Mouse (Mus musculus): ENCODE measurements at regions not wholly inside any gene's neighbourhood (a gene's known extent, or its start where the extent isn't known, plus 50 kb on each side); places are given as distances from the start of the nearest gene placed in this dataset.

DNA sequence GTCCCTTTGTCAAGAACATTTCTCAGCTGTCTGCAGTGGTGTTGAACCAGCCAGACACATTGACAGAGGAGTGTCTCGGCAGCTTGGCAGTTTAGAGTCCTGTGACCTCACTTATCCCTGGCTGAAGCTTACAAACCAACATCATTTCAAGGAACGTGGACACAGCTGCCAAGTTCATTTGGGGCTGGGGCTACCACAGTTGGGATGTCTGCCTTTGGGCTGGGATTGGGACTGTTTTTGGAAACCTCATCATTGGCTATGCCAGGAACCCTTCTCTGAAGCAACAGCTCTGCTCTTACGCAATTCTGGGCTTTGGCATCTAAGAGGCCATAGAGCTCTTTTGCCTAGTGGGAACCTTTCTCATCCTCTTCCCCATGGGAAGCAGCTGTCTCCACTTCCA is 200.4 kb downstream of the Gm15262 start:
- peak in 1 of 2 experiments; percentile 22 for DNase-seq (ENCODE audit: low spot score in 2 of 2)

DNA sequence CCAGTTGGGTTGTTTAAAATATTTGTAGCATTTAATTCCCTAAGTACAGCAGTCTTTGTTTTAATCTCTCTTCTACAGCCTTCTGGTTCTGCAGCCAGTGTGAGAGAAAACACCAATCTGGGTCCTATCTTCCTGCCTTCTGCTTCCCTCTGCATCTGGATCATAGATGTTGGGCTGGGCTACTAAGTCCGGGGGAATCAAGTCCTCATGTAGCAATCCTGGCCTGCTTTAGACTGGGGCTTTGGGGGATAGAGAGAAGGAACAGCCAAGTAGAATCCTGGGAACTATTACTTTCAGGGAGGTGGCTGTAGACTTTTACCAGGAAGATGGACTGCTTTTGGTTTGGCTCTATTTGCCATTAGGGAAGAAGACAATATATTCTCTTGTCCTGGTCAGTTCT is 205.5 kb upstream of the Rai2 start:
- DNase-seq (ENCODE audit: low spot score in 2 of 2), result no peak

DNA sequence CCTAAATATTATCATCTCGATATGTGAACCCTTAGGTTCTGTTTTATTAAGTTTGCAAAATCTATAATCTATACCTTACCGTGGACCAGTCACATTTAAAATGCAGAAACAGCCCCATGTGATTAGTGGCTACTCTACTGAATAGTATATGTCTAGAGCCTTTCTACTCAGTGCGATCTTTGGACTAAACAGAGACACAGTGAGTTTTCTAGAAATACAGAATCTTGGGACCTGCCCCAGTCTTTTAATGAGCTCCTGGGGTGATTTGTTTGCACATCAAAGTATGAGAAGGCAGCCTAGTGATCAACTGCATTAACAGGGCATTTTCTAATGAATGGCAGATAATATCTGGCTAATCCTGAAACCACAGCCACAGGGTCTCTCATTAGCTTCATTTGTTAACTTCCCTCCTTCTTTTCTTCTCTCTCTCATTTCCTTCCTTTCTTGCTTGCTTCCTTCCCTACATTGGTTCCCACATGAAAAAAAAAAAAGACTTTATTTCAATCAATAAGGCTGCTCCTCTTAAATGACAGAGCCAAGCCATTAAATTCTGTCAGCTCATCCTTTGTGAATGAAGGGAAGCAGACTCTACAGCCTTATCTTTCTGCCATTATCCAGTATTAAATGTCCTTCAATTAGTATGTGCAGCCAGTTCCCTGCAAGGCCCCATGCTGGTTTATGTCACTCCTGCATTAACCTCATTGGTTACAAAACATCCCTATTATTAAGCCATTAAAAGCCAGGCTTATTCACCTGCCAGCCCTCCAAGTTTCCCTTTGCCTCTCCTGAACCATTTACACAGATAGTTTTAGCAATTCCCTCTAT is 193.2 kb upstream of the Rai2 start:
- no peak for DNase-seq (ENCODE audit: low spot score in 2 of 2)

DNA sequence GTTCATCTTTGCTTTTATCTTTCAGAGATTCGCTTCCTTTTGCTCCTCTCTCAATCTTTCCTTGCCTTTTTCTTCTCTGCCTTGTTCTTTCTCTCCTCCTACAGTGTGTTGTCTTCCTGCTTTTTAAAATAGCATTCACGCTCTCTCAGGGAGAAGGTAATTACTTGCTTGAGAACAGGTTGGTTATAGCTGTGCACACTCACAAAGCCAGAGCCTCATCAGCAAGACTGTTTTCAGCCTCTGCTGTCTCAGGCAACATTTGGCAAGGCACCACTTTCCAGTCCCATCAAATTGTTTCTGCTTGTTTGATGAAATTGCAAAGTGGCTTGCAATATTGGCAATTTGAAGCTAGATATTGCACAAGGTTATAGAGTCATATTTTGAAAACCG is 192.6 kb upstream of the Rai2 start:
- no peak for DNase-seq (ENCODE audit: low spot score in 2 of 2)

DNA sequence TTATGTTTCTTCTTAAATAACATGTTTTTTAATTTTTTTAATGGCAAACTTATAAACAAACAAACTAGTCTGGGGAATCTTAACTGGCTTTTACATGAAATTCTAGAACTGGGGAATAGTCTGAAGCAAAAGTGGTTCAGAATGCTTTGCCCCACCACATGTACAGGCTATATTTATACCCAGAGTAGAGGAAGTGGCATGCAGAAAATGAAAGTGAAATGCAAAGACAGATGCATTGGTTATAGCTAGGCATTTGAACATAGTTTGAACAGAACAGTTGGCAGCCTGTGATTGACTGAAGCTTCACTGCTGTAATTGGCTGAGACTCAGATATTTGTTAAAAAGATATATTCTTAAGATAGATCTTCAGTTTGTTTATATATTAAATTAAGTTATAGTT is 179.6 kb upstream of the Rai2 start:
- no peak for DNase-seq (ENCODE audit: low spot score in 2 of 2)

DNA sequence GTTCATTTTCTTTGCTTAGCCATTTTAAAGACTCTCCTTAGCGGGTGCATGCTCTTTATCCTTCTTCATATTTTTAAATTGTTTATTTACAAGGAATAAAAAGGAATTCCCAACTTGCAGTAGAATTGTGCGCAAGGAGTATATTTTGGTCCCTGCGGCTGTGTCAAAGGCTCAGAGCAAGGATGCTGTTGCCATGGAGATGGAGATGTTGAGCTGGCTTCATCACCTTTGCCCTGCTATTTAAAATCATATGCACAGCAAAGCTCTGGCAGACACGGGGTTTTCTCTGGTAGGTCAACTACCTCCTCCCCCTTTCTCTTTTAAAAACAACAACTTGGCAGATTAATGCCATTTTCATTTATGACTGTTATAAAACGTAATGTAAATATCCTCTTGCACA is 160.0 kb upstream of the Rai2 start:
- no peak for DNase-seq (ENCODE audit: low spot score in 2 of 2)

DNA sequence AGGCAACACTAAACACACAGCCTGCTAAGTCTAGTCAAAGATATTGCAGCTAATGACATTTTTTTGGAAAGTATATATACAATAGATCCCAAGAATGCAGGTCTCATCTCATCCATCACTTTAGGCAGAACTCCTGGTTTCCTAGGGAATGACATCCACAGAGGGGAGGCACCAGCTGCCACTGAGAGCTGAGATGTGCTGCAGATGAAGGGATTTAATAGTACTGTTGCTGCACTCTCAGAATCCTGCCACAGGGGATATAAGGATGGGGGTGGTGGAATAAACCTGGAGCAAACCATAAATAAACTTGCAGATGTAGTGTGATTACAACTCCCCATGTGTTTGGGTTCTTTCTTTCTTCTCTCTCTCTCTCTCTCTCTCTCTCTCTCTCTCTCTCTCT is 158.4 kb upstream of the Rai2 start:
- DNase-seq (ENCODE audit: low spot score in 2 of 2), result no peak

DNA sequence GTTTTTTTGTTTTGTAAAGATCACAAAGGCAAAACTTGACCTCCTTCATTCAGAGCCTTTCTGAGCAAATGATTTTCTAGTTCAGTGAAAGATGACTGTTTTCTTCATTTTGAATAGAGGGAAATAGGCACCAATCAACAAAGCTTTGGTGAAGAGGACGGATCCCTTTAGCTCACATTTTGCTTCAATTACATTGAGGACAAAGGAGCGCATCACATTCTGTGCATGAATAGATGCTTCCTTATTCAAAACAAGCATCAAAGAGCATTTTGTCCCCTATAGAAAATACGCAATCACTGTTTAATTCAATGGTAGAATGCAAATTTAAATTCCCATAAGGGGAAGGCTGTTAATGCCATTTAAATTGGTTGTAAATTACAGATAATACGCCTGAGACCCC is 150.4 kb upstream of the Rai2 start:
- DNase-seq (ENCODE audit: low spot score in 2 of 2), result no peak

DNA sequence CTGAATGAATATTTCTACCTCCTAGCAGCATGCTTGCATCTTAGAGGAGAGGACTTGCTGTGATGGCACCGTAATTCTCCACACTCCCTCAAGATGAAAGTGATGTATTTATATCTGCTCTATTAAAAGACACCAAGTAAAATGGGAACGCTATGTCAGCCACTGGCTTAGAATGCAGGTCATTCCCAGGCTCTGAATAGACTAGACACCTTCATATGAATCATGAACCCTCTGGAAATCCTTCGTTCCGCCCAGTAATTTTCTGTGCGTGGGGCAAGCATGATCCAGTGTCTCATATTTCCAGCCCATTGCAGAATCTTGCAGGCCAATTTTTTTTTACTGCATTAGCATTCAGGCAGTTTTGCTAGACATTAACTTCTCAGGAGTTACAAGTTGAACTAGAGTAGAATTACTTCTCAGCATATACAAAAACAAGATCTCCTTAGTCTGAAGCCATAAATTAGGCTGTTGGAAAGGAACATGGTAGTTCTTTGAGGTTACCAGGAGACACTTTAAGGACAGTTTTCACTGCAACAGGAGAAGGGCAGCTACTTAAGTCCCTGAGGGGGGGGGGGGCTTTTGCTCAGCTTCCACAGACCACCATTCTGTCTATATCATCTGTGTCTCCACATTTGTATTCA is 134.7 kb upstream of the Rai2 start:
- no peak for DNase-seq (ENCODE audit: low spot score in 2 of 2)

DNA sequence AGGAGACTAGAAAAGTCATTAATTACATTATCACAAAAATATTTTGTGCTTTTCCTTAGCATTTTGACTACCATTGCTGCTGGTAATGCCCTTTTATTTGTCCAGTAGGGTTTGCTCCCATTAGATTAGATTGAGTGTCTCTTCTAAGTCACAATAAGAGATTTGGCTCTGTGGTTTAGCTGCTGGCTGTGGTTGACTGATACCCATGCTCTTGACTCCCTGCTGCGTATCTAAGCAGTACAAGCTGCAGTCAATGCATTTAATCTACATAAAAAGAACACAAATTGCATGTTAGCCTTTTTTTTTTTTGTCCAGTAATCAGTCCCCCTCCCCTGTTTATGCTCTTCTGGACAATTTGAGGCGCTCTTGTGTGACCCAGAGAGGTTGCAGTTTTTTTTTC is 133.0 kb upstream of the Rai2 start:
- DNase-seq (ENCODE audit: low spot score in 2 of 2), result no peak

DNA sequence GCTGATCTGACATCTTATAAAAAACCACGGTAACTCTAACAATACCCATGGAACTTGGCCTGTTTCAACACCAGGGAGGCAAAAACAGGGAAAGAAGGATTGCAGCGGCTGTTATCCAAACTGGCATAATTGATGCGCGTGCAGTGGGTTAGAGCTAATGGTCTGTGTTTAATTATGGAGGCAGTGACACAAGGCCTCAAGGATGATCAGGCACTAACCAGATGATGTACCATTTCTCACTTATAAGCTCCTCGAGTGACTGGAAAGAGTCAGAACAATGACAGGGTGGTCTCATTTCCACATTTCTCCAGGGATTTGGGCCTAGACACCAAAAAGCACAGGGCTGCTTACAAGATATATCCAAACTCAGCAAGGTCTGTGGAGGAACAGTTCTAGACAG is 83.0 kb upstream of the Rai2 start:
- no peak for DNase-seq (ENCODE audit: low spot score in 2 of 2)

DNA sequence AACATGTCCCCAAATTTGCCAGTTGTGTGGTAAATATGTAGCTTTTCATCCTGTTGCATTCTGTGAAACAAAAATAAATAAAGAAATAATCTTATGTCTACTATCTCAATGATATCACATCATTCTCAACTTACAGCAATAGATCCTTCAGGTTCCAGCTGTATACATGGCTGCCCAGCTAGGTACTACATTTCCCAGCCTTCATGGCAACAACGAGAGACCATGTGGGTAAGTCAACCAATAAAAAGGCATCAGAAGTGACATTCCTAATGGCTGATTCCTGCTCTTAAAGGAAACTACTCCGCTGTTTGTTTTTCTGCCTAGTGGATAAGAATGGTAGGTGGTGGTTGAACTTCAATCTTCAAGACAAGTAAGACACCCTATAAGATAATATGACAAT is 82.5 kb upstream of the Rai2 start:
- no peak for DNase-seq (ENCODE audit: low spot score in 2 of 2)

DNA sequence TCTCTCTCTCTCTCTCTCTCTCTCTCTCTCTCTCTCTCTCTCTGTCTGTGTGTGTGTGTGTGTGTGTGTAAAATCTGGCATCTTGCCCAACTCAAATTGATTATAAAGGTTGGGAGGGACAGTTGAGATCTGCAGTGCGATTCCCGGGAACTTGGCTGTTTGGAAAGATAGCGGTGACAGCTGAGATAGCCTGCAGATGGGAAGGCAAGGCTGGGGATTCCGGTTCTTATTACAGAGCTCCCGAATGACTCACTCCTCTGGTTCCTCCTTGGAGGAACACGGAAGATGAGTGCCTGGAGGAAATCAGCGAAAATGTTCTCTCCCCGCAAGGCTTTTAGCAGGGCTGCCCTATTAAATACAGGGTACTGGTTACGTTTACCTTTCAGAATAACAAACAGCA is 81.2 kb upstream of the Rai2 start:
- no peak for DNase-seq (ENCODE audit: low spot score in 2 of 2)

DNA sequence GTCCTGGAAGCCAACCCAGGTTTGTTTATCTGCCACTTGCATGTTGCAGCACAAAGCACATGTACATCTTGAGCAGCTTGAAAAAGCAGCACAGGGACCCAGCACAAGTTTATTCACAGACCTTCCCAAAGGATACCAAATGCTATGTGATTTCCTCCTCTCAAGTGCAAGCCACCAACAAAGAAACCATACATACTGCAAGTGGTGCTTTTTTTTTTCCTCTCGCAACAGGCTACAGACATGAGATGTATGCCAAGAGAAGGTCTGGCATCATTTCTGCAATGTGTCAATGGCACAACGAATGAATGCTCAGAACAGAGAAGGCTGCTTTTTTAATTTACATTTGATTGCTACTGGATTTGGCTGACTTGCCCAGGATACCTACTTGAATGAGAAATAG is 63.8 kb upstream of the Rai2 start:
- no peak for DNase-seq (ENCODE audit: low spot score in 2 of 2)

DNA sequence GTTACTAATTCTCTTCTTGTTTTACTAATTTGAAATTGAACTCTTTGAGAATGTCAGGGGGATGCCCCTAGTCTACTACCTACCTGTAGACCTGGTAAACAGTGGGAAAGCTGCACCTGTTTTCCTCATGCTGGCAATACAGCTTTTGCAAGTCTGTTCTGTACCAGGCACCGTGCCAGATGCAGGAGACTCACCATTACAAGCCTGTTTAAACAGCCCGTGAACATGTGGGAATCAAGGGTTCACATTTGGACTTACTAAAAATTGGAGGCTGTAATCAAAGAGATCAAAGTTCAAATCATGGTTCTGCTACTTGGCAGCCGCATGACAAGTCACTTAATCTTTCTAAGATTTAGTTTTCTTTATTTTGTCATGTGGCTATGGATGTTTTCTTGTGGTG is 56.8 kb upstream of the Rai2 start:
- DNase-seq (ENCODE audit: low spot score in 2 of 2), result no peak

DNA sequence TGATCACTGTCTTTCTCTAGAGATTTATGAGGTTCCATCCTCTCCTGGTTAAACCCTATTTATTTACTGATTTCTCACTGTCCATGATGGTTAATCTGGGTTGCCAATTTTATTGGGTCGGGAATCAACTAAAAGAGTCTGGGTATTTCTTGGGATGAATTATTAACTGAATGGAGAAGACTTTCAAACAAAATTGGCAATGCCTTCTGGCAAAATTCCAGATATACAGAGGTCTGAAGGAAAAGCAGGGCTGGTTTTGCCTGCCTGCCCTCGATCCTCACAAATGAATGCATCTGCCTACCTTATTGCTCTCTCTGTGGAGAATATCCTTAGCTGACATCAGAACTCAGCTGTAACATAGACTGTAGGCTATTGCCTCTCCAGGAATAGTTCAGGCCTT is 54.9 kb upstream of the Rai2 start:
- DNase-seq (ENCODE audit: low spot score in 2 of 2), result no peak

Measured in gastrocnemius, postnatal 4 days (tissue).